Mouse (Mus musculus) left cerebral cortex, postnatal 4 days (tissue): ENCODE measurements around the gene Col4a2. TPM values are rescaled to one million over a fixed set of nuclear protein-coding genes. Genes with fewer than 3 reads are reported as not detected.

Experiments
- DNase-seq: peaks from one replicate; pipeline ENCODE4 v3.0.0-alpha.2; 2022
- intact Hi-C: fragments of 180-260 bp; cut with DNase I; formaldehyde crosslinking; loops from one replicate; pipeline ENCODE4 v1.15.1; 2025
- total RNA-seq, 2 experiments: library from RNA; stranded (reverse); gene quantifications; 2 replicates each; pipeline ENCODE4 v1.2.3; 2021

The Col4a2 gene
- total RNA-seq, 2 experiments from 2014 or later: 97.2 to 98.2 TPM

DNA sequence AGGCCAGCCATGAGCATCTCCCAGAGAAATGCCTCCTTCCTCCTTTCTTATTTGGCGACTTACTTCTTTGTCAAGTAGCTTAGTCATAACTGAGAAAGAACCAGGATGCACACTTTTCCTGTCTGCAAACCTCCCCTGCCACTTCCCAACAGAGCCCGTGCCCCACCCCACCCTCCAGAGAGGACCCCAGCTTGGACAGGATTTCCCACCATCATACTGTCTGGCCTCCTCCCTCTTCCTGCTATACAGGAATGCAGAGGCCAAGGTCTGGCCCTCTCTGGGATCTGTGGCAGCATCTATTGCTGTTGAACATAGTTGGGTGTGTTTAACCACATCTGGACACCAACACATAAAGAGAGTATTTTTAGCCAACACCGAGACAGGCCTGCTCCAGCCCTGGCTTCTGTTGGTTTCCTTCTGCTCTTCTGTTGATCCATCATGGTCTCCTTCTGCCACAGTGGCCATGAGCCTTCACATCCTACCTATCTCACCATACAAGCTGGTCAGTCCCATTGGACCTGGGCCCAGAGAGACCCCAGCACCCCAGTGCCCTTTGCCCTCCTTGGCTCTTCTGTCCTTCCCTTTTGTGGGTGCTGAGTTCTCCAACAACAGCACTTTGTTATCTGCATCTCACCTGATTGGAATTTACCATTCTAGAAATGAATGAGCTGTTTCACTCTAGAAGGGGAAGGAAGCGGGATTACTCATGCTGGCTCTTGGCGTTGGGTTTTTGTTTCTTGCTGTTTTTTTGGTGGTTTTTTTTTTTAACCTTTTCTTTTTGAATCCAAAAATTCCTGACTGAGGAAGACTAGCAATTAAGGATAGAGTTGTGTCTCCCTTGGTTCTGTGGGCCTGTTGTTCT is 10.3 kb downstream of the Col4a2 start:
- DNase-seq: no peak
- intact Hi-C loops: no loop called here

DNA sequence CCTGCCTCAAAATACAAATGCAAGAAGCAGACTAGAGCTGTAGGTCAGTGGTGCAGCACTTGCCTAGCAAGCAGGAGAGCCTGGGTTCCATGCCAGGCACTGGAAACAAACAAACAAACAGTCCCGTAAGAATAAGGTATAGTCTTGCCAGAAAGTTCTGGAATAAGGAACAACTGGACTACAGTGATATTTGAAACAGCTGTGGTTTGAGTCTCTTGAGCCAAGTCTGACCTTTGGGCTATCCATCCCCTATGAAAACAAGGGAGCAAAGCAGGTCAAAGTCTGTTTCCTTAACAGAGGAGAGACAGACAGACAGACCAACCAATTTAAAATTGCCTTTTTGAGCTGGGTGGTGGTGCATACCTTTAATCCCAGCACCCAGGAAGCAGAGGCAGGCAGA is 11.1 kb downstream of the Col4a2 start:
- intact Hi-C loops: no loop called here
- DNase-seq: no peak

DNA sequence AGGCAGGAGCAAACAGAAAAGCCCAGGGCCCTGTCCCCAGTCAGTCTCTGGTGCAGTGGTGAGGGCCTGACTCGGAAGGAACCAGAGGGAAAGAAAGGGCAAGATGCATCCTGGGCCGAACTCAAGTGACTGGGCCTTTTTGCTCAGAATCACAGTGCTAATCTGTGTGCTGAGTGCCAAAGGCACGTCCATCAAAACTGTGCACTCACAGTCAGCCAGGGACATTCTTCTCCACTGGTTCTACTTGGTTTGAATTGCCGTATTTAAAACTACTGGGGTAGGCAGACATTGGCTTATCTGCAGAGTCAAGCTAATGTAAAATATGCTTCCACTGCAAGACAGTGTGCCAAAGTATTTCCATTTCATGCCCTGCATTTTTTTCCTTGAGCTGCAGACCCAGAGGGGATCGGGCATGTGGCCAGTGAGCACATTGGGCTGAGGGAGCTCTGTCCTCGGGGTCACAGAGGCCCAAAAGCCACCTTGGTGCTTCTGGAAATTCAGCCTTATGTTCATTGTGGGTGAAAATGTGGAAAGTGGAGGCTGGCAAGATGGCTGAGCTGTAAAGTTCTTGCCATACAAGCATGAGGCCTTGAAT is 12.3 kb downstream of the Col4a2 start:
- intact Hi-C loops: no loop called here

DNA sequence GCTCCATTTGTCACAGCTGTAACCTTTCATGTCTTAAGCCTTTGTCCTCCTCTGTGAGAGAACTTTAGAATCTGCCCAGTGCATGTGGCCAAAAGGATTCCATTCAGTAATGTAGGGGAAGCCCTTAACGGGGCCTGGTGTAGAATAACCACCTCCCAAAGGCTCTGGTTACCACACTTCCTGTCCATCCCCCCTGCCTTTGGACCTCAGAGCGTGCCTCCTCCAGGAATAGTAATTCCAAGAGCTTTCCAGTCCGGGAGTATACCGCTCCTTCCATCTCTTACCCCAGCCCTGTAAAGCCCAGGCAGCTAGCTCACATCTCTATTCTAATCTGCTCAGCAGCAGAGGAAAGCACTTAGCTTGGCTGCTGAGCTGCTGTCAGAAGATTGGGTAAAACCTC is 14.7 kb downstream of the Col4a2 start:
- intact Hi-C loops: no loop called here
- no peak for DNase-seq

More for the DNA sequence above, 12.3 kb downstream of the Col4a2 start:
- peak; percentile 44 for DNase-seq

DNA sequence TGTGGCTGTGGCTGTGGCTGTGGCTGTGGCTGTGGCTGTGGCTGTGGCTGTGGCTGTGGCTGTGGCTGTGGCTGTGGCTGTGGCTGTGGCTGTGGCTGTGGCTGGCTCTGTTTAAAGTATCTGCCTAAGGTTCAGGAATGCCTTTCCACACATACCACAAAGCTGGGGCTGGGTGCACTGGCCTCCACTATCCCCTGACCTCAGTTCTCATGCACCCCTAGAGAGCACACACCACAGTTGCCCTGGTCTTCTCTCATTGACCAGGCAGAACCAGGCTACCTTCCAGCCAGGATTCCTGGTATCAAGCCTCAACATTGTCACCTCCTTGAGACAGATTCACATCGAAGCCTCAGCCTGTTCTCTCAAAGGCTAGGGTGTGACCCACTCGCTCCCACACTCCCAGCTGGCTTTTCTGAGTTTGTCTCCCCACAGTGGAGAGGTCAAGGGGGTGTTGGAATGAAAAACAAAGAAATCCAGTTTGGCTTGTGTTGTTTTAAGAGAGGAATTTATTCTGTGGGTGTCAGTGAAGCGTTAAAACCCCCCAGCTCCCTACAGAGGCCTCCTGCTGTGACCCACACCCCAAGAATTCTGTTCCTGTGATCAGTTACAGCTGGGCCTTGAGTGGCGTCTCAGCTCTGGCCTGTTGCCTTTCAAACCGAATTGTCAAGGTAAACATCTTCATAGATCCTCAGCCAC is 15.3 kb downstream of the Col4a2 start:
- no peak for DNase-seq

DNA sequence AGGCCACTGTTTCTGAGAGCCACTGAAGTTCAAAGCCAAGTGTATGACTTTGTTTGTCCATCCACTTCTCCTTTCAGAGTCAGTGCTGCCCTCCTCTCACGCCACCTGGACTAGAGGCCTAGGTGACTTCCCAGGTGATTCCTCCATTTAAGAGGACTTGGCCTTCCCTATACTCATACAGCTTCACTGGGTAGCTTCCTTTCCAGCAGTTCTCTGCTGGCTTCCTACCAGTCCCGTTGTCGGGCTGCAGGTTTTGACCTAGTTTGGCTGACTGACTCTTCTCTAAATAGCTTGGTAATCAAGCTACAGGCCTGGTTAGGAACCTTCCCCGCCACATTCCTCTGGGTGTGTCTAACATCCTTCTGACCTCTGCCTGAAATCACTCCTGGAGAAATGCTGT is 19.0 kb downstream of the Col4a2 start:
- intact Hi-C loops: no loop called here
- DNase-seq: no peak

More for the DNA sequence above, 15.3 kb downstream of the Col4a2 start:
- intact Hi-C loops: no loop called here

DNA sequence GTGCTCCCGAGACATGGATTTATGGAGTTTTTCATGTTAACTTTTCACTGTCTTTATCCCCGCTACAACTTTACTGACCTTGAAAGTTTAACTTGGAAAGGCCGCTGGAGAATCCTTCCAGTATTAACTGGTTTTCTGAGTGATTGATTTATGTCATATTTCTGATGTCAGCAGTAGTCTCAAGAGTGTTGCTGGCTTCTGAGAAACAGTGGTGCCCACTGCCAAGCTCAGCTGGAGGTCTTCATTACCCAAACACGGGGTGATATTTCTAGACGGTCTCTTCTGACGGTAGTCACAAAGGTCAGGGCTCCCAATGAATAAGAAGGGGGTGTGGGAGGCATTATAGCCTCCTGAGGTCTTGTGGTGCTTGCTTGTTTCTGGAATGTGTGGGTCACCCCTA is 21.1 kb downstream of the Col4a2 start:
- DNase-seq: no peak
- intact Hi-C loops: no loop called here

DNA sequence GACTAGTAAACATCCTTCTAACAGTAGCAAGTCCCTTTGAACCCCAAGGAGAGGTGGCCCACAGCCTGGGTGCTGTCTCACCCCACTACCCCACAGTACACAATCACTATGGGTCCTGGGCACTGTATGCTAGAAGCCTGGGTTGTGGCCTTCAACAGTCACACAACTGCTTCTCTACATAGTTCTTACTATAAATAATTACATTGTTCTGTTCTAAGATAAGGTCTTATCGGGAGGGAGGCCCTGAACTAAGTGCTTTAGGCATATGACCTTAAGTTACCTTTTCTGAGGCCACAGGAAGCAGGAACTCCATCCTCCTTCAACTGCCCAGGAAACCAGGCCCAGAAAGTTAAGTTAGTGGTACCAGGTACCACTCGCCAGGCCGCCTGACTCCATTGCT is 21.9 kb downstream of the Col4a2 start:
- no peak for DNase-seq
- intact Hi-C loops: no loop called here

DNA sequence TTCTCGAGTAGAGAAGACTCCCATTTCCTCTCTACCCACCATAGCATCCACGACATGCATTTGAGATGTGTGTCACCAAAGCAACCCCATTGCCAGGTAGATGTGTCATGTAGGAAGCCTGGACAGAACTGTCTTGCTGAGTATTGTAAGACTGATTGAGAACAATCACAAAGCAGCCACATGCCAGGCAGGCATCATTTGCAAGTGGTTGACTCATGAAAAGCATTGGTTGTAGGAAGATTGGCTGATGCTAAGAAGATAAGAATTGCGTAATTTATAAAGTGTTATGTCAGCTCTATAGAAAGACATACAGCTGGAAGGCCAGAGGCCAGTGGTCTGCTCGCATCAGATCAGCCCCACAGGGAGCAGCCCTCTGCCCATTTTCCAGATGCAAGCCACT is 22.6 kb downstream of the Col4a2 start:
- no peak for DNase-seq
- intact Hi-C loops: no loop called here

DNA sequence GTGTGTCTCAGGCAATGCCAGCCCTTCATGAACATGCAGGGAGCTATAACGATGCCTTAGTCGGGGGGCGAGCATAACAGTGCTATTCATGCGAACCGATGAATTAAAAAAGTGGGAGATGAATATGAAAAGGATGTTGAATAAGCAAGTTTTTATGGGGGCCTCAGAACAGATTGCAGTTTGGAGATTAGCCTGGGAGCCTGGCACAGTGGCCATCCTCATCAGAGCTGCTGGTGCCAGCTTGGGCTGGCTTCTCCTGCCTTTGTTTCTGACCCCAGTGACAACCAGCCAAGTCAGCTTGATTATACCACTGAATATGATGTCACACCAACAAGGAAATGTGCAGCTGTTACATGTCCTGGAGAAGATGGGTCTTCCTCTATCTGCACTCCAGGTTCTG is 23.7 kb downstream of the Col4a2 start:
- DNase-seq: peak; percentile 64
- intact Hi-C loops: no loop called here

DNA sequence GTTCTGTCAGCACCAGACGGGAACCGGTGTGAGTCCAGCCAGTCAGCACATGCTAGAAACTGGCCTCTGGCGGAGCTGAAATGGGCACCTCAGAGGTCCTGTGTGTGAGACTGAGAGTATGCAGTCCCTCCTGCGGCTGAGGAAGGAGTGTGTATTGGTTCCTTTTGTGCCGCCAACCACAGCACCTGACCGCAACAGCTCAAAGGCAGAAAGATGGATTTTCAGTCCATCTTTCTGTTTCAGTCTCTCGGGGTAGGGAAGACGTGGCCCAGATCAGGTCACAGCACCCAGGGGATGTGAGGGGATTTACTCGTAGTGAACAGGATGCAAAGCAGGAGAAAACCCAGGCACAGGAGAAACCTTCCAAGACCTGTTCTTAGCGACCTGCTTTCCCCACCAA is 25.0 kb downstream of the Col4a2 start:
- intact Hi-C loops: no loop called here
- DNase-seq: no peak

DNA sequence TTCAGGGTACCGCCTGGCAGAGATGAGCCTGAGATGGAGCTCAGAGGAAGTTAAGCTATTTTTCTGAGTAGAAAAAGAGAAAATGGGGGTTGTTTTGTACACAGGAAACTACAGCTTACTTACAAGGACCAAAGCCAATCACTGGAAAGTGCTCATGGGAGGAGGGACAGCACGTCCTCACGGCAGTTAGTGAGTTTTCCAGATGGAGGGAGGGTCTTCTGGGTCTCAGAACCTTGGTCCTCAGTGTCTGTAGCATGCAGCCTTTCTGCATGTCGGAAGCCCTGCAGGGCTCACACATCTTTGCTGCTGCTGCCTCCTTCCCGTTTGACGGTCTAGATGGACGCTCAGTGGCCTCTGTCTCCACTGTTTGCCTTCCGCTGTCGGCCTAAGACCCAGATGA is 25.9 kb downstream of the Col4a2 start:
- DNase-seq: no peak
- intact Hi-C loops: no loop called here

DNA sequence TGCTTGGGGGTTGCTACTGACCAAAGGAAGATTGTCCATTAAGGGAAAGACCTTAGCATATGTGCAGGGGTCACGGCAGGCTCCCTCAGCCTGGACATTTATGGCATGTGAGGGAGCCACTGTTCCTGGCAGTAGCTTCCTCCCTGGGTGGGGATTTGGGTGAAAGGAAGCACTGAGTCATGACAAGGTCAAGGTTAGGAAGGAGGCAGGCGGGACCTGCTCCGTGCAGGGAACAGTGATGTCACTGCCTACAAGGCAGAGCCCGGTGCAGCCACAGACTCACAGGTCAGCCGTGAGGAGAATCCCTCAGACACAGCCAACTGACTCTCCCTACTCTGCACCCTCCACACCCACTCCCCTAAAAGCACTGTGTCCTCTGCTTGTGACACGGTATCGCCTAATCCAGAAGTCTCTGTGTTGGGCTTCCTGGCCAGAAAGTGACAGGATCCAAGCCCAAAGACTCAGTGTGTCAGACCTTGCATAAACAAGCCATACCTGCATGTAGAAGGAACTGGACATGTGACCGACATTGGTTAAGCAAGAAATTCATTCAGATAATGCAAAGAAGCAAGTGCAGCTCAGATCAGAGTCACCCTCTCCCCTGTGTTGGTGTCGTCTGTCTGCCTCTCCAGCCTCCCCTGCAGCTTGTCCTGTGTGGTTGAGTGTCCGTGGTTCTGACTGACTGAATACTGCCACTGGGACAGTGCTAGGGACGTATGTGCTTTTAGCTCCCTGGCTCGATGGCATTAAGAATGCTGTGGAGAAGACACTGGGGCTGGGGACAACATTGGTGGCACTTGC is 27.9 kb downstream of the Col4a2 start:
- intact Hi-C loops: no loop called here
- DNase-seq: no peak

DNA sequence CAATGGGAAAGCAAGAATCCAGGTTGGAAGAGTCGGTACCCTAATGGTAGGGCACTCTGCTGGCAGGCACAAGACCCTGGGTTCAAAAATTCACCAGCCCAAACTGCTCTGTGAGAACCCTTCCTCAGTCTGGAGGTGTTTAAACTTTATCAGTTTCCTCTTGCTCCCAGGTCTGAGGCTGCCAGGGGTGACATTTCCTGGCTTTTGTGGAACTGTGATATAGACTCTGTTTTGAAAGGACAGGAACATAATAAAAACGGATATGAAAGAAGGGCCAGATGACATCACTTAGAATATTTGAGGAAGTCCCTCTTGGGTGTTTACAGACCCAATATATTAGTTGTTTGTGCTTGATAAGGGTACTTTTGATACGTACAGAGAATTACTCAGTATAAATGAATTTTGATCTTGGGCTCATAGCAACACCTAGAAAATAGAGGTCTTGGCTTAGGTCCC is 28.5 kb downstream of the Col4a2 start:
- intact Hi-C loops: no loop called here
- DNase-seq: no peak

DNA sequence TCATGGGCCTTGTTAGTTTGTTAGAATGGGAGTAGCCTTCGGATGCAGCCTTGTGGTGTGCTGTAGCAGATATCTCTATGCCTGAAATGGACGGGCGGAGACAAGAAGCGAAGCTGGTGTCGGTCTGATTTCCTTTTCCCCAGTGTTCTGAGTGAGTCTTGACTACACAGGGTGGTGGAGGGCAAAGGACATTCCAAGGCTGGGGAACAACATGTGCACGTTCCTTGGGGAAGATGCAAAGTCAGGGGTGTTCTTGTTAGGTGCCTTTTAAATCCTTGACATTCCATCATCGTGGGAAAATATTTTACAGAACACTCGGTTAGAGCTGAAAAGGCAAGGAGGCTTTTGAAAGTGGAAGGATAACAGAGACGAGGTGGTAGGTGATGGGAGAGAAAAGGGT is 31.9 kb downstream of the Col4a2 start:
- no peak for DNase-seq
- intact Hi-C loops: no loop called here

DNA sequence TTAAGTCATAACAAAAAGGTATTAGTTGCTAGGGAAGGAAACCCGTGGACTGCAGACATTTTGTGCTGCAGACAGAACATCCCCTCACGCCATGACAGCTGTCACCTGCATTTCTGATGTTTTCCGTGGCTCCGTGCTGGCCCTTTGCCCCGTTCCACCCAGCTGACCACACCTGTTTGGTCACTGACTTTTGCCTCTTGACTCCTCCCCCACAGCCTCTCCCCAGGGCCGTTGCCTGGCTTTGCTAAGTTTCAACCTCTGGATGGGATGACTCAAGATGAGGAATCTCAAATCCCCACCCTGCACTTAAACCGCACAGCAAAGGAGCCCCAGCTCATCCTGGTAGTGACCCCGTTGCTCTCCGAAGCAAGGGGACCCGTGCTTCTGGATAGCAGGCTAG is 33.6 kb downstream of the Col4a2 start:
- no peak for DNase-seq
- intact Hi-C loops: no loop called here

DNA sequence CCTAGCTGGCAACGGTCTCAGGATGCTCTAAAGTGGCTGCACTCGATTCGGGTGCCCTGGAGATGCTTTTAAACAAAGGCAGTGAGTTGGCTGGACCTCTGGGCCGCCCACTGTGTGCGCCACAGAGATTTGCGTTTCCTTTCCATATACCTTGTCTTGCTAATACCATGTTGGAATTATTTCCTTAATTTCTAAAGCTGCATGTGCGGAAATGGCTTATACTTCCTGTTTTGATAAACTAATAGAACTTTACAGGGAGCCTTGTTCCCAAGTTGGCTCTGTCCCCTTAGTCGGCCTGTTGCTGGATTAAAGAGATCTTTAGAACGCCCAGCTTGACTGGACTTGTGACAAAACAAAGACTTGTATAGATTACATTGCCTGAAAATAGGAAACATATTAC is 35.1 kb downstream of the Col4a2 start:
- intact Hi-C loops: no loop called here
- DNase-seq: no peak

DNA sequence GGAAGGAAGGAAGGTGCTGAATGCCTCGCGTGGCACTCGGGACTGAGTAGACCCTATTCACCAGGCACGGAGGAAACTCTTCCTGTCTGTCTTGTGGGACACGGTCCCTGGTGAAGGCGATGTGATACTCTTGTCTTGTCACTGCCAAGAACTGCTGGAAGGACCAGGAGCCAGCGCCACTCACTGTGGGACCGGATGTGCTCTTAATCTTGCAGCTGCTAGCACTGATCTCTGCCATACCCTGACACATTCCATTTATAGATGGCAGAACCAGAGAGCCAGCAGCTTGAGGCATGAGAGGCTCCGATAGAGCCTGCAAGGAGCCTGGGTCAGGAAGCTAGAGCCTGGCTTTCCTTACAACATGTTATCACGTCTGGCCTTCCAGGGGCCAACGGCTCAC is 36.0 kb downstream of the Col4a2 start:
- DNase-seq: no peak
- intact Hi-C loops: no loop called here

DNA sequence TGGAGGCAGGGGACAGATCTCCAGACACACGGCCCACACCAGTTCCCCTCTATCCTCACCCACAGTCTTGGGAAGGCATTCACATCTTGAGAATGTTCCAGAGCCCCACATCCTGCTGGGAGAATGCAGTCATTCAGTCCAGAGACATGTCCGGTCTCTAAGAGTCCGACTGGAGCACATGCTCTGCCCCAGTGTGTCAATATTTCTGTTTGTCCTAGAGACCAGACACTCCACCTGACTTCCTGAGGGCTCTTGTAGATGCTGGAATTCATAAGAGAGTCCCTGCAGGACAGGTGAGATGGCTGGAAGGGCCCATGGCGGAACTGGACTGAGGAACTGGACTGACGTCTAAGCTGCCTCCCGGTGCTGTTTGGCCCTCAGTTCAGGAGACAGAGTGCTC is 38.8 kb downstream of the Col4a2 start:
- intact Hi-C loops: no loop called here
- DNase-seq: no peak

DNA sequence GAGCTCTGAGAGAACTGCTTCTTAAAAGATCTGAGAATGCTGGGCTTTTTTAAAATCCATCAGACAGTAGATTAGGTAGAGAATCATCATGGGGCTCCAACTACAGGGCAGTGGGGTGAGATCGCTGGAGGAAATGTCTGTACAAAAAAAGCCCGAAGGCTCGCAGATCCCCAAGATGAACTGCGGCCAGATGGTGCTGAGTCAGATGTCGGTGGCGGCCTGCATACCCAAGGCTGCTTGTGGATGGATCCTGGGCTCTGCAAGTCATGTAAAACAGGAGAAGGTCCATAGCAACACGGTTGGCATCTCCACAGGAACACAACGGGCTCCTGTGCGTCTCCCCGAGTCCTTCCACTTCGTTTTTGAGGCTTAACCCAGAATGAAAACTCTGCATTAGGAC is 39.9 kb downstream of the Col4a2 start:
- intact Hi-C loops: no loop called here
- DNase-seq: no peak

DNA sequence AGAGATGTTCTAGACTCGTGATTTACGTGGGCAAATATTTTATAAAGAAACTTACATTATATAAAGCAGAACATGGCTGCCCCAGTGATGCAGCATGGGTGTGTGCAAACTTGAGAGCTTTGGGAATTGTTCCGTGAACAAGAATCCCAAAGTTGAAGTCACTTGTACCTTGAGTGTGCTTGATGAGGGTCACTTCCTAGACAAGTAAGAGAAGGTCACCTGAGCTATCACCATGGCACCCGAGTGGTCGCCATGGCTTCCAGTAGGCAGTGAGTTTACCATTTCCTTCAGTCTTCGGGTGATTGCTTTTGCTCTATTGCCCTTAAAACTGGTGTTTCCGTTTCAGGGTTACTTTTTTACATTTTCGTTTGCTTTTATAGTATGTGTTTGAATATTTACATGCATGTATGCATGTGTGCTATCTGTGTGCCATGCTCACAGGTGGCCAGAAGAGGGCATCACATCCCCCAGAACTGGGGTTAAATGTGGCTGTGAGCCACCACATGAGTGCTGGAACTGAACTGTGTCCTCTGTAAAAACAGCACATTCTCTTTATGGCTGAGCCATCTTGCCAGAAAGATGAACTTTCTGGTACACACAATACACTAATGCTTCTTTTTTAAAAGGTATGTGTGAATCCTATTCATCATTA is 42.3 kb downstream of the Col4a2 start:
- intact Hi-C loops: no loop called here
- no peak for DNase-seq
